Mouse (Mus musculus) heart, postnatal 25 days (tissue): ENCODE data around the gene Ctnna2. TPM values are rescaled to one million over a fixed set of nuclear protein-coding genes. Genes with fewer than 3 reads are reported as not detected.

ENCODE experiments used
- DNase-seq: peaks from one replicate; pipeline ENCODE4 v3.0.0; 2022; ENCODE audit warnings: low spot score
- intact Hi-C: fragments of 180-260 bp; cut with DNase I; formaldehyde crosslinking; loops from one replicate; pipeline ENCODE4 v1.15.1; 2025
- total RNA-seq, 2 experiments: library from RNA; stranded (reverse); gene quantifications; 2 replicates each; pipeline ENCODE4 v1.2.3; 2021

The Ctnna2 gene
- total RNA-seq: not detected

DNA sequence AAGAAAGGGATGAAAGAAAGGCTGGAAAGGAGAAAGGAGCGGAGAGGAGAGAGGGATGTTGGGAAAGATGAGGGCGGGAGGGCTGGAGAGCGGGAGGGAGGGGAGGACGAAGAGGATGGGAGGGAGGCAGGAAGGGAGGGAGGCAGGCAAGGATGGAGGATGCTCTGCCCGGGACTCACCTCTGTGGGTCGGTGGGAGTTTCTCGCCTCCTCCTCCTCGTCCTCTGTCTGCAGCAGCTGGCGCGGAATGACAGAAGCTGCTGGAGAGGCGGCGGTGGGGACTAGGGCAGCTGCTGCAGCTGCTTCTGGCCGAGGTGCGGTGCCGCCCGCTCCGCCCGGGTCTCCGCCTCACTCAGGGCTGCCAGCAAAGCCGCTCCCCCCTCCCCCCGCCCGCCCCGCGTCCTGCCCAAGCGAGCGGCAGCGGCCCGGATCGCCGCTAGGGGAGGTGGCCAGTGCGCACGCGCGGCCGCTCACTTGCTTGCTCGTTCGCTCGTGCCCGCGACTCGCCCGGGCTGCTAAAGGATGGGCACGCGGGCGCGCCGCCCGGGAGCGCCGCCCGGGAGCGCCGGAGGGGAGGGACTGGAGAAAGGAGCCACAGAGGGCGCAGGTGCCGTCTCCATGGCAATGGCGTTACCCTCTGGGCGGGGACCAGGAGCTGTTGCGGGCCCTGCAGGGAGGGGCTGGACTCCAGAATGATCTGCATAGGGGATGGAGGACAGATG, at the start of gene Ctnna2:
Ctnna2 (minus strand) TSS at position 459 of the 721 bp plus-strand sequence.
- intact Hi-C loops: no loop called here
- DNase-seq: peak; percentile 2

DNA sequence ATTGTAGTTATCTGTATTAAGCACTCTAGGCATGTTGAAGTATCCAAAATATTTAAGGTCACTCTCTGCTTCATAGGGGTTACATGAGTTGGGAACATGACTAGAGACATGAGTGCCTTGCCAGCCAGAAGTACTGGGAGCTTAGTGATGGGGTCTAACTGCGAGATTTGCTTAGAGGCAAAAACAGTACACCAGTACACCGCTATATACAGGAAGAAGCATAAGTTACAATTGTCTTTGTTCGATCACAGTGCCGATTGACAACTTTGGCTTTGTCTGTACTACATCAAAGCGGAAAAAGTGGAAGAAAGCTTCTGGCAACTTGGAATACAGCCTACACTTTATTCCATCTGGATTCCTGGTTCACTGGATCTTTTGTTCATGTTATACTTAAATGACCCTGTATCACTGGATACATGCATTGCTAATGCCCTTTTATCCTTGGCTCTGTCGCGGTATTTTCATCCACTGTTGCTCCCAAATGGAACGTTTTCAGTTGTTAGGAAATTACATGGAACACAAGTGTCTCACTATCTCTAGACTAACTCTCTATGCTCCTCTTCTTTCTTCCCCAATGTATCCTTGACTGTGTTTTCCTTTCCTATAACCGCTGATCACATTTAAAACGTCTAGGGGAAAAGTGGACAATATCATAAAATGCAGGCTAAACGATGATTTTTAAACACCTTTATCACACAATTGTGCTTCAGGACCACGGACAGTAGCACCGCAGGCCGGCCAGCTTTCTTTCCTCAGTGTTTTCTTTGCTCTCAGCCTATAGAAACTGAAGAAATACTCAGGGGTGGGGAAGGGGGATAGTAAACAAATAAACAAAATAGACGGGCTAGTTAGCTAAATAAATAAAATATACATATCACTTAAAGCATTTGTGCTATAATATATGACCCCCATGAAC, 896 bp upstream of the Ctnna2 start:
- no peak for DNase-seq
- intact Hi-C loops: no loop called here

DNA sequence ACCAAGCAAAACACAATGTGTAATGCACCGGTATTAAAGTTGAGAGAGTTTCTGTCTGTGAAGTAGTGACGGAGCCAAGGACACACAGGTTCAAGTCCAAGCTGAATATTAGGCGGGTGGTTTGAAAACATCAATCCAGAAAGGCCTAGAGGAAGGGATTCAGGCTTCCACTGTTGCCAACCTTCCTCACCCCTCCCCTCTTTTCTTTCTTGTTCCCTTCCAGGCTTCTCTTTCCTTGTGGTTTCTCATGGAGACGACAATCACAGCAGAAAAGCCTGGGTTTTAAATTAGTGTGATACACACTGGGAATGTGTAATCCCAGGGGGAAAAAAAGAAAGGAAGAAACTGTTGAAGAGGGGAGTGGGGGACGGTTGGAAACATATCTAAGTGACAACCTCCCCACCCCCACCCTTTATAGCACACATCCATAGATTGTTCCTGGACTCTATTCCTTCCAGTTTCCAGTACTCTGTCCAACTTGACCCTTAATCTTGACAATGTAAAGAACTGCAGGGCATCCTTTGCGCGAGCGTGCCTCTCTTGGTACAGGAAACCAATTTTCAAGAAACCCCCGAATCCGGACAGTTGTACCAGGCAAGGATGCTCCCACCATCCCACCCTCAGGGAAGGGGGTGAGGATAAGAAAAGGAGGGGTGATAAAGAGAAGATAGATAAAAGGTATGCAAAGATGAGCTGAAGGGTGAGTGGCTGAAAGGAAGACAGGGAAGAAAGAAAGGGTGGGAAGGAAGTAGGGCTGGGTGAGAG, 841 bp downstream of the Ctnna2 start:
- intact Hi-C loops: no loop called here
- DNase-seq: no peak

DNA sequence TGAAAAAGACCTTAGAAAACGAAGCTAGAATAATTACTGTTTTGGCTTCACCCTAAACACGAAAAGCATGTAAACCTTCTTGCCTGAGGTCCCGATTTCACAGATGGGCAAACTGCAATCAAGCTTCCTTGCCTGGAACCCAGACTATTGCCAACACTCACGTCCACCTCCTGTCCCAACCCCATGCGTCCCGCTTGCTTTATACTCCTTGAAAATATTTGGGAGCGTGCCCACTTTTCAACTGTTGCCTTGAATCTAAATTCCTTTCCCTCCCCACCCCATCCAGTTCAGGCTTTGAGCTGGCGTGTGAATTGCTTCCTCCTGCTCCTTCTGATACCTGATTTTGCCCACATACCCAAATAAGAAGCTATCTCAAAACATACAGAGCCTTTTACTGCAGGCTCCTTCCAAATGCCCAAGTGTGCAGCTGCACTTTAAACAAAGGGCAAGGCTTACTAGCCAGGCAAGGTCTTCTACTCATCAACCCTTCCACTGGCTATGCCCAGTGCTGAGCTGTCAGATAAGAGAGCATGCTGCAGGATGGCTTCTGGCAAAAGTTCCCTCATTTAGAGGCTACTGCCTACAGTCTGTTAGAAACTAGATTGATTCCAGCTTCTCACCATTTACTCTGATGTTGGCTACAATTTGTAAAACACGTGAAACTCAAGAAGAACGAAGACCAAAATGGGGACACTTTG, 8.8 kb downstream of the Ctnna2 start:
- intact Hi-C loops: no loop called here

DNA sequence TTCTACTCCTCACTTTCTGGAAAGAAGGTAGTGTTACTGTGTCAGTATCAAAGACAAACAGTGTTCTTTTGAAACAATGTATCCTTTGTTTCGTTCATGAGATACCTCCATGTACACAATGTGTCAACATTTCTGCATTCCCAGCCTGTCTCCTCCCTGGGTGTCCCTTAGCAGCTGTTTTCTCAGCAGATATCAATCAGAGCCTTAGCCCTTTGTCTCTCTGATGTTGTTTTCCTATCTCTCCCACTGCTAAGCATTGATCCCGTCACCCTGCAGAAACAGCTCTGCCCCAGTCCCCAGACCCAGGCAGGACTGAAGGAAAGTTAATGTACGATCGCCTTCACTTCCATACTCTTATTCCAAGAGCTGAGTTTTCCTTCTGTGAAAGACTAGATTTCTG, 9.7 kb downstream of the Ctnna2 start:
- DNase-seq: no peak
- intact Hi-C loops: no loop called here

More for the DNA sequence above, 8.8 kb downstream of the Ctnna2 start:
- DNase-seq: no peak

DNA sequence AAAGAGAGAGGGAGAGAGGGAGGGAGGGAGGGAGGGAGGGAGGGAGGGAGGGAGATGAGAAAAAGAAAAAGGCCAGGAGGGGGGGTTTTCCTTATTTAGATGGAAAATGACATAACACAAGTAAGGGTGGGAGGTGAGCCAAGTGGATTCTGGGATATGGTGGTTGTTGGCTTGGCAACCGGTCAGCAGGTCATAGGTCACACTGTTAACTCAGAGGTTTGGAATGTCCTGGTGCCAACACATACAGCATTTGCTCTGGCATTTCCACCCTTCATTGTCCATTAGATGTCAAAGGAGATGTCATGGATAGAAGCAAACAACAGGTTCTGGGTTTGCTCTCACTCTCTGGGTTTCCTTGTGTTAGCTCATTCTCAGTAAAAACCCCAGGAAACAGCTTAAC, 17.5 kb downstream of the Ctnna2 start:
- intact Hi-C loops: no loop called here
- DNase-seq: no peak

DNA sequence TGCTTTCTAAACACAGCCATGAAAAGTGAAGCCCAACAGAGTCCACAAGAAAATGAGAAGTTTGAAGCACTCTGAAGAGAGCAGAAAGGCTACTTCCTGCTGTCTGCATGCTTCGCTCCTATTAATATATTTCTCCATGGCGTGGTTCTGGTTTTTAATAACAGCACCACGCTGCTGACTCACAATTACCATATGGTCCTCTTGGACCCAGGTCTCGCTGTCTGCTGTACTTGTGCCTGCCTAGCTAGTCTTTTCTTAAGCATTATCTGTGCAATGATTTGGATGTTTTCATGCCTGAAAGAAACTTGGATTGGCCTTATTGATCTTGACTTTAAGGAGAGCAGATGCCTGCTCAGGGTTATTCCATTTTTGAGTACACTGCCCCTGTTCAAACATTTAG, 28.2 kb downstream of the Ctnna2 start:
- intact Hi-C loops: no loop called here
- no peak for DNase-seq

DNA sequence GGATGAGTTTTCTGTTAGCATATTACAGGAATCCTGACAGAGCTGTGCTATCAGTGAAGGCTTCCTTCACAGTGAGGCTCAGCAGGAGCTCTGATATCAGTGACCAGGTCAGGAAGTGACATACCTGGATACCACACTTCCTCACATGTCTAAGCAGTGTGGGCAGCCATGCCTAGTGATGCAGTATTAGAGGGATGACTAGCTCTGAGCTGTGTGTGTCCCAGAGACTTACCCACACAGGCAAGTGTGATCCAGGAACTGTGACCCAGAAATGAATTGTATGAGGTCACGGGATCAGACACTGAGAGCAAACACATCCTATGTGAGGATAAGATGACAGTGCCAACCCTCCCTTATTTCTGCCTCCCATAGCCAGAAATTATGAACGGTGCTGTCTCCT, 28.8 kb downstream of the Ctnna2 start:
- intact Hi-C loops: no loop called here
- DNase-seq: no peak

DNA sequence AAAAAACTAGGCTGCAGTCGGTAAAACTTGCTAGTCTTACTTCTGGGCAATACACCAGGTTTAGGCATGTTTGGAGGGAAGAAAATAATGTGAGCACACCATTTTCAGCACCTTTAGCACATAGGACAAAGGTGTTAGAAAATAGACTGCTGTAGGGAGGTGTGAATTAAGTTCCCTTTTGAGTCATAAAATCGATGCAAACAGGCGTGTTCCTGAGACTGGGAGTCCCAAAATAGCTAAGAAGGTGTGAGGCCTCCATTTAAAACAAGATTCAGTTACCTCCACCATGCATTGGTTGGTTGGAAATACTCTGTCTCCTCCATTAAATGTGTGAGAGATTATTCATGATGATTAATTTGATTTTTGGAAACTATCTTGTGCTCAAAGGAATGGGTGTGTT, 50.1 kb downstream of the Ctnna2 start:
- DNase-seq: no peak
- intact Hi-C loops: no loop called here

DNA sequence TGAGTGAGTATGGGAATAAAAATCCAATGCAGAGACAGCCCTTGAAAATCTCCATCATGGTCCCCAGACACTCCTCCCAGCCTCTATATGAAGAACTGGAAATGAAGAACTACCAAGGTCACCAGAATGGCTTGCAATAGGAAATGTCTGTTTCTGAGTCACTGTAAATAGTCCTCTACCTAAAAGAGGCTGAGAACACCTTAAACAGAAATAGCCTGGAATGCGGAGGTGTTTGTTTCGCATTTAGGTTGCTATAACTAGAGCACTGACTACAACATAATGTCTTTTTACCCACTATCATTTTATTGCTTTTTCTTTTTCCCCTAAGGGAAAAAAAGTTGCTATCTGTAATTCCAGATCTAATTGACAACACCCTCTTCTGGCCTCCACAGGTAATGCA, 106.3 kb downstream of the Ctnna2 start:
- intact Hi-C loops: no loop called here

DNA sequence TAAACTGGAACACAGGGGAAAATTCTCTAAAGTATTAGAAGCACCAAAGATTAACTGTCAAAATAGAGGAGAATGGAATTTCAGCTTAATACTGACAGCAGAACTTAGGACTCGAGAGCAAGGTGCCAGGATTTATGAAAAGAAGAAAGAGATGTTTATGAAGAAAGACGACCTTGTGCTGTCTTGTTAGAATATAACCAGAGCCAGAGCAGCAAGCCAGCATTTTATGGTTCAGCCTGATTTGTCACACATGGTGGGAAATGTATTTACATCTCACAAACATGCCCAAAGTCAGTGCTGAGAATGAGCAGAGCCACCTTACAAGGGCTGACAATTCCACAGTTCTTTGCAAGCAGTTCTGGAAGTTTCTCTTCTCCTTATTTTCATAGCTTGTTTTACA, 110.2 kb downstream of the Ctnna2 start:
- no peak for DNase-seq
- intact Hi-C loops: no loop called here

More for the DNA sequence above, 106.3 kb downstream of the Ctnna2 start:
- DNase-seq: no peak

DNA sequence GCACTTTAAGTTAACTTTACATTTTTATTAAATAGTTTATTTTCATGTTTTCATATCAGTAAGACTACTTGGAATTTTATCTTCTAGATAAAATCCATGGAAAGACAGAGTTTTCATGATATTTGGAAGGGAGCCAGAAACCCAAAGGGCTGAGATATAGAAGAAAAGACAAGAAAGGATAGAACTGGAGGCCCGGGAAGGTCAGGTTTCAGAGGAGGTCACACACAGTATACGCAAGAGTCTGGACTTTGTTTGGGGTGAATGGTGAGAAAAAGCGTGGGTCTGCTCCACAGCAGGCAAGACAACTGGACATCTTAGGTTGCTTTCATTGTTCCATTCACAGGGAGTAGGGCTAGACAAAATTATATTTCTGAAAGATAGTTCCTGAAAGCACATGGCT, 111.4 kb downstream of the Ctnna2 start:
- intact Hi-C loops: no loop called here
- DNase-seq: no peak

DNA sequence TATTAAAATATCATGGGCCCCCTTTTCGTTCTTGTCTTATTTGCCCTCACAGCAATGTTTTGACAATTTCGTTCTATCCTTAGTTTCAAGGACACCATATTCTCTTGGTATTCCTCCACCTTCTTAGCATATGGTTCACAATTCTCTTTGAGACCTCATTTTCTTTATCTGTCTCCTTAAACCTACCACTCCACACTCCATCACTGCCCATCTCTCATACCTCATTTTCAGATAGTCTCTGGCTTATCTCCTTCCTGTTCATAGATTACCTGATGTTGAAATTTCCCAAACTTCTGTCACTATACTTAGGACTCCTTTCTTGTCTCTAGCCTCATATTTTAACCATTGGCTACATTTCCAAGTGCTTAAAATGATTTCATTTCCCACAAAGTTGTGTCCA, 116.1 kb downstream of the Ctnna2 start:
- no peak for DNase-seq
- intact Hi-C loops: no loop called here

DNA sequence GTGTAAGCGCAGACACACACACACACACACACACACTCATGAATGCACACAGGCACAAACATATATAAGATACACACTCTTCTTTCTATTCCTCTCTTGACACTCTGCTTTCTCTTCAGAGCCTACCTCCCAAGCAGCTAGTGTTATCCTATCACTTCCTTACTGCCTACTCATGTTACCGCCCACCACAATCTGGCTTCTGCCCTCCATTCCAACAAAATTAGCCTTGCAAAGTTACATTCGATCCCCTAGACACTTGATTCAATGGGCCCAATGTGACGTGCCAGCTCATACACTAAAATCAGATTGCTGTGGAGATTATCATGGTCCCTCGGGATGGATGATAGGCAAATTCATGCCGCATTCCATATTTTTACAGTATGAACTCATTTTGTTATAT, 116.7 kb downstream of the Ctnna2 start:
- intact Hi-C loops: no loop called here

DNA sequence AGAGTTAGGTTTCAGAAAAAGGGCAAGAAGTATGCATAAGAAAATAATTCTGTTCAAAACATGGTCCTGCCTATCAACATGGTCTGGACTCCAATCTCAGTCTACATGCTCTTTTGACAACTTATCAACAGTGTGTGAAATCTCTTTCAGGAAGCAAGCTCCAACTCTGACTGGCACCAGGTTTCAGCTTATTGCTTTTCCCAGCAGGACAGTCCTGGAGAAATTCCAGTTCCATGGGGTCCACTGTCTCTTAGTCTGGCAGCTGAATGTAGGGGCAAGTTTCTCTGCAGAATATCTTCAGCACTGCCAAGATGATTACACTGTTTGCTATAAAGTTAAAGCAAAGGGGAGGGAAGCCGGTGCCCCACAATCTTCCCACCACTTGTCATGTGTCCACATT, 130.1 kb downstream of the Ctnna2 start:
- DNase-seq: no peak
- intact Hi-C loops: no loop called here

More for the DNA sequence above, 116.7 kb downstream of the Ctnna2 start:
- DNase-seq: no peak

DNA sequence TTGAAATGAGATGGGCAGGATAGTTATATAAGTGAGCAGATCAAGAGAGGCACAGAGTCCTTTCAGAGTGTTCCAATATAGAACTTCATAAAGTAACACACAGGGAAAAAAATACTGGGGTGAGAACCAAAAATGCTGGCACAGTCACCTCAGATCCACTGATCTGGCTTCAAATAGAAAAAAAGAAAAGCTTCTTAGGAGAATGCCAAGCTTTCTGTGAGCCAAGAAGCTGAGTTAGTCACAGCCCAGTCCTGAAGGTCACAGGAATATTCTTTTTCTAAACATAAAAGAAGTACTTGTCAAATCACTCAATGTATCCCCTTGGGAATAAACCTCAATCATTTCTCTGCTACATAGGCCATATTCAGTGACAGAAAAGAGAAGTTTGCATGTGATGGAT, 130.7 kb downstream of the Ctnna2 start:
- DNase-seq: no peak
- intact Hi-C loops: no loop called here

DNA sequence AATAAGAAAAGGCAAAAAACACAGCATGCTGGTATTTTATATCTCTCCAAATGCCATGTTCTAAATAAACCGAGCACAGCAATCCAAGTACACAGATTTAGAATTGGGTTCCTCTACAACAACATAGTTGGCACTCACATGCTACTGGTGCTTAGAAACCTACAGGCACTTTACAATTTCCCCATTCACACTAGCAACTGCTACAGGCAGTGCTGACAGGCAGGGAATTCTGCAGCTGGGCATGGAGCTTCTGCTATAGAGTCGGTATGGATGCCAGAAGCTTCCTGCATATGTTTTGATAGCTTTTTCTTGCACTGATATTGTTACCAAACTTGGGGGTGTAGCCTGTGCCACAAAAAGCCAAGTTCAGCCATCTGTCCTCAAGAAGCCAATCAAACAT, 131.8 kb downstream of the Ctnna2 start:
- no peak for DNase-seq
- intact Hi-C loops: no loop called here

DNA sequence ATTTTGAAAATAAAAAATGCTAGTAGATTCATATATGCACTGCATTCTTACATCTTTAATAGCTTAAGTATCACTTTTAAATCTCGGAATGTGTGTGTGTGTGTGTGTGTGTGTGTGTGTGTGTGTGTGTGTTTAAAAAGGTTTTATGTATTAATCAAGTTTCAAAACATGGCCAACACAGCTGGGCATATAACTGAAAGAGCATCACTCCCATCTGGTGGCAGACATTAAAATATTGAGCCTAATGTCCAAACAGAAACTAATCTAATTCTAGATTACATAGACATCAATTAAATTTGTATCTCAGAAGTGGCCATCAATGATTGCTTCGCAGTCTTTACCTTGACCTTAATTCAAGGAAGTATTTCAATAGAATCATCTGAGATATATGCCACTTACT, 140.4 kb downstream of the Ctnna2 start:
- intact Hi-C loops: no loop called here
- no peak for DNase-seq

DNA sequence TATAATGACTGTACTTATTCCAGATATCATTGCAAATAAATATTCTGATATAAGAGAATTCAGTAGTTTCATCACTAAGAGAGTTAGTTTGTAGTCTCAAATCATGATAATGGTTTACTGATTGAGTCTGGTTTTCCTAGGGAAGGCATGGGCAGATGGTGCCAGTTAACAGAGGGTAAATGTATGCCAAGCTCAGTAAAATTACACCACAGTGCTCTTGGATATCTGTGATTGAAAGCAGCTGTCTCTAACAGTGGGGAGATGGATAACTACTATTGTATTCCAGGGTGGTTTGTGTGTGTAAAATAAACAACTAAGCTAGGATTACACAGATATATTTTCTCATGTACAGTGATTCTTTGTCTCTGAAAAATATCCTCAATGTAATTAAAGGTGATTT, 140.8 kb downstream of the Ctnna2 start:
- intact Hi-C loops: no loop called here
- DNase-seq: no peak

DNA sequence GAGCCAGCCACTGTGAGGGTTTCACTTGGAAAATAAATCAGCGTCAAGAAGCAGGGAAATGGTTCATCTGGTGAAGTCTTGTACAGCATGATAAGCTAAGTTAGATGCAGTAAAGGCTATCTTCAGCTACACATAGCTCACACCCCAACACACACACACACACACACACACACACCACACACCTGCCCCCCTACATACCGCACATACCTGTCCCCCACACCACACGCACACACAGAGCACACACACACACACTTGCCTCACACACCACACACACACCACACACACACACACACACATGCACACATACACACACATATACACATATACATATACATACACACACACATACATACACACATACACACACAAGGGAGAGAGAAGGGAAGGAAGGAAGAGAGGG, 142.0 kb downstream of the Ctnna2 start:
- DNase-seq: no peak
- intact Hi-C loops: no loop called here
